Mouse (Mus musculus): Measurements from ENCODE around the gene Igsf9. TPM values are rescaled to one million over a fixed set of nuclear protein-coding genes. Genes with fewer than 3 reads are reported as not detected.
A peak's percentile ranks its signal among the peaks of the same experiment; 100 is the strongest.

The Igsf9 gene
- polyA plus RNA-seq, 1 experiment = 11.8 TPM

DNA sequence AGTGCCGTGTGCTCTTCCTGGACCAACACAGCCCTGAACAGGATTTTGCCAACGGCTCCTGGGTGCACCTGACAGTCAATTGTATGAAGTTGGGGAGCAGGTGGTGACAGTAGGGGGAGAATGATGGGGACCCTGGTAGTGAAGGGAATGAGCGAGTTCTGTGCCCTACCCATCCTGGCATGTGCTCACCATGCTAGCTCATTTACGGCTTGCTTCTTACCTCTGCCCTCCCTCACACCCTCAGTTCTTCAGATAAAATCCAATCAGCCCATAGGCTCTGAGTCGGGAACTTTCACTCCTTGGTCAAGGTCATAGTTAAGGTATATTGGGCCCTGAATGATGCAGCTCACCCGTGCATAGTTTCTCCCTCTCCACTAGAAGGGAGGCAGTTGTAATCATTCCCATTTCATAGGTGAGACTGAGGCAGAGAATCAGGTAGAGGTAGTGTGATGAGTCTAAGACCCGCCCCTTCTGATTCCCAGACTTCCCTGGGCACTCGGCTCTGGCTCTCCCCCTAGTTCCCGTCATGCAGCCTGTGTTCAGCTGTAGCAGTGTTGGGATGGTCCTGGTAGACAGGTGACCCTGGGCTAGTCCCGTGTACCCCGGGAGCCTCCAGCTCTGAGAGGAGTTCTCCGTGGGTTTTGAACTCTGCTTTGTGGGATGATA lies 8.1 kb downstream of the Igsf9 start:
- no peak for TF ChIP-seq POLR2A (IDR thresholded peaks at IDR 0.05; ENCODE audit: borderline replicate concordance, extremely low read depth, low read depth, low read length)
- no peak for TF ChIP-seq CTCF (IDR thresholded peaks at IDR 0.05; ENCODE audit: insufficient read depth, low read length)
- no peak overlapping the region for H3K4me3 ChIP-seq (replicated peaks; ENCODE audit: extremely low read depth, low read depth, low read length)
- WGBS = 56% methylated on average over 12 of the region's 12 CpGs
- H3K4me1 ChIP-seq (ENCODE audit: control insufficient read depth, insufficient read depth, low read length) = no peaks in the 10 kb centered on the region
- DNase-seq = no peak

DNA sequence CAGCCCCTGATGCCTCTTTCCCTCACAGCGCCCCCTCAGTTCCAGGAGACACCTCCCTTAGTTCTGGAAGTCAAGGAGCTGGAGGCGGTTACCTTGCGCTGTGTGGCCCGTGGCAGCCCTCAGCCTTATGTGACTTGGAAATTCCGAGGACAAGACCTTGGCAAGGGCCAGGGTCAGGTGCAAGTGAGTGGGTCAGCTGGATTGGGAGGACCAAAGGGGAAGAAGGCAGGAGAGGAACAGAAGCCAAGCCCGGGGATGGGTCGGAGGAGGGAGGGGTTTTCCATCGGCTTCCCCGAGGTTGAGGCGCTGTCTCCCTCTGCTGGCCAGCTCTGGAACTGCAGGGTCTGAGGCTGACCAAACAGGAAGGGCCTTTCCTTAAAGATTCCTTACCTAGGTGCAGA lies 8.7 kb downstream of the Igsf9 start:
- H3K4me3 ChIP-seq (replicated peaks; ENCODE audit: extremely low read depth, low read depth, low read length) = peak overlapping the region; percentile 60
- TF ChIP-seq POLR2A (IDR thresholded peaks at IDR 0.05; ENCODE audit: borderline replicate concordance, extremely low read depth, low read depth, low read length) = no peak
- peak; percentile 97 for TF ChIP-seq CTCF (IDR thresholded peaks at IDR 0.05; ENCODE audit: insufficient read depth, low read length)
- peak; percentile 97 for DNase-seq
- 4% methylated on average over 10 of the region's 10 CpGs for WGBS
- H3K4me1 ChIP-seq (ENCODE audit: control insufficient read depth, insufficient read depth, low read length) = no peaks in the 10 kb centered on the region

DNA sequence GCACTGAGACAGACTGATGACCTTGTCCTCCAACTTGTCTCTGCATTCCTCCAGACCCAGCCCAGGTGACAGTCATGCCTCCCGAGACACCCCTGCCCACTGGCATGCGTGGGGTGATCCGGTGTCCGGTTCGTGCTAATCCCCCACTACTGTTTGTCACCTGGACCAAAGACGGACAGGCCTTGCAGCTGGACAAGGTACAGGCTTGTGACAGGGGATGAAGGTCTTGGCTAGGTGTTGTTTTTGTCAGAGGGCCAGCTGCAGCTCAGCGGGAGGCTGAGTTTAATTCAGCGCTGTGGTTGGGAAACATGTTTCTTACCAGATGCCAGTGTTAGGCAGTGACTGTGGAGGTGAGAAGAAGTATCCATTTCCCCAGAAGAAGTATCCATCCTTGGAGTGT lies 10.5 kb downstream of the Igsf9 start:
- TF ChIP-seq POLR2A (IDR thresholded peaks at IDR 0.05; ENCODE audit: borderline replicate concordance, extremely low read depth, low read depth, low read length) (no peak), CTCF (IDR thresholded peaks at IDR 0.05; ENCODE audit: insufficient read depth, low read length) (no peak)
- DNase-seq = no peak
- WGBS = 92% methylated on average over 8 of the region's 8 CpGs
- H3K4me3 ChIP-seq (replicated peaks; ENCODE audit: extremely low read depth, low read depth, low read length) = no peak overlapping the region
- H3K4me1 ChIP-seq (ENCODE audit: control insufficient read depth, insufficient read depth, low read length) = no peaks in the 10 kb centered on the region

DNA sequence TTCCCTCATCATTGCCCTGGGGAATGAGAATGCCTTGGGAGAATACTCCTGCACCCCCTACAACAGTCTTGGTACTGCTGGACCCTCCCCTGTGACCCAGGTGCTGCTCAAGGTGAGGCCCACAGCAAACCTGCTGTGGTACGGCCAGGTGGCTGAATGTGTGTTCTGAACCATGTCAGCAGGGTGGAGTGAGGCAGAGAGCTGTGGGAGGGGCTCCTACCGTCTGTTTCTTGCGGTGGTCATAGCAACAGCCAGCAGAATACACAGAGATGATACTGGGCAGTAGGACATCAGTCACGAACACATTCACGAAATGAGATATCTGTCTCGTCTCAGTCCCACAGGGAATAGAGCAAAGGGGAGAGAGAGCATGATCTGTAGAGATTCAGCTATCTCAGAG lies 11.9 kb downstream of the Igsf9 start:
- Histone ChIP-seq H3K4me3 (replicated peaks; ENCODE audit: extremely low read depth, low read depth, low read length) (no peak overlapping the region), H3K4me1 (ENCODE audit: control insufficient read depth, insufficient read depth, low read length) (no peaks in the 10 kb centered on the region)
- no peak for TF ChIP-seq POLR2A (IDR thresholded peaks at IDR 0.05; ENCODE audit: borderline replicate concordance, extremely low read depth, low read depth, low read length)
- TF ChIP-seq CTCF (IDR thresholded peaks at IDR 0.05; ENCODE audit: insufficient read depth, low read length) = no peak
- DNase-seq = no peak
- 58% methylated on average over 6 of the region's 6 CpGs for WGBS

DNA sequence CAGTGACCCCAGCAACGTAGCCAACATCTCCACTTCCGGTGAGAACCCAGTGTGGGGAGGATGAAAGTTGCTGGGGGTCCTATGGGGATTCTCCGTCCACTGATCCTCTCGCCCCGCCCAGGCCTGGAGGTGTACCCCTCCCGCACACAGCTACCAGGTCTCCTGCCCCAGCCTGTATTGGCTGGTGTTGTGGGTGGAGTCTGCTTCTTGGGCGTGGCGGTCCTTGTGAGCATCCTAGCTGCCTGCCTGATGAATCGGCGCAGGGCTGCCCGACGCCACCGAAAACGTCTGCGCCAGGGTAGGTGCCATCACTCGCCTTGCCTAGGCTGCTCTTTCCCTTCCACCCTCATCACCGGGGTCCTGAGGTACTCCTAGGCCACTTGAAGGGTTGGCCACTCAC lies 14.4 kb downstream of the Igsf9 start:
- no peak for DNase-seq
- TF ChIP-seq CTCF (IDR thresholded peaks at IDR 0.05; ENCODE audit: insufficient read depth, low read length) (no peak), POLR2A (IDR thresholded peaks at IDR 0.05; ENCODE audit: borderline replicate concordance, extremely low read depth, low read depth, low read length) (no peak)
- WGBS = 86% methylated on average over 17 of the region's 17 CpGs
- Histone ChIP-seq H3K4me3 (replicated peaks; ENCODE audit: extremely low read depth, low read depth, low read length) (no peak overlapping the region), H3K4me1 (ENCODE audit: control insufficient read depth, insufficient read depth, low read length) (no peaks in the 10 kb centered on the region)

DNA sequence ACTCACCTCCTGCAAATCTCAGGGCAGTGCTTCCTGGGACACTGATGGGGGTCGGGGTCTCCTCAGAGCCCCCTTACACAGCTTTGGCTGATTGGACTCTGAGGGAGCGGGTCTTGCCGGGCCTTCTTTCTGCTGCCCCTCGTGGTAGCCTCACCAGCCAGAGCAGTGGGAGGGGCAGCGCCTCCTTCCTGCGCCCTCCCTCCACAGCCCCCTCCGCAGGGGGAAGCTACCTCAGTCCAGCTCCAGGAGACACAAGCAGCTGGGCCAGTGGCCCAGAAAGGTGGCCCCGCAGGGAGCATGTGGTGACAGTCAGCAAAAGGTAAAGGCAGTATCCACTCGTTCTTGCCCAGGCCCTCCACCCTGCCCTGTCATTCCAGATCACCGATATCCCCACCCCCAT lies 15.8 kb downstream of the Igsf9 start:
- no peak for DNase-seq
- Histone ChIP-seq H3K4me1 (ENCODE audit: control insufficient read depth, insufficient read depth, low read length) (peaks cover 5% of the 10 kb centered on the region; the same call in 1 of the 2 replicates), H3K4me3 (replicated peaks; ENCODE audit: extremely low read depth, low read depth, low read length) (no peak overlapping the region)
- WGBS = 84% methylated on average over 10 of the region's 10 CpGs
- TF ChIP-seq POLR2A (IDR thresholded peaks at IDR 0.05; ENCODE audit: borderline replicate concordance, extremely low read depth, low read depth, low read length) = no peak
- no peak for TF ChIP-seq CTCF (IDR thresholded peaks at IDR 0.05; ENCODE audit: insufficient read depth, low read length)

DNA sequence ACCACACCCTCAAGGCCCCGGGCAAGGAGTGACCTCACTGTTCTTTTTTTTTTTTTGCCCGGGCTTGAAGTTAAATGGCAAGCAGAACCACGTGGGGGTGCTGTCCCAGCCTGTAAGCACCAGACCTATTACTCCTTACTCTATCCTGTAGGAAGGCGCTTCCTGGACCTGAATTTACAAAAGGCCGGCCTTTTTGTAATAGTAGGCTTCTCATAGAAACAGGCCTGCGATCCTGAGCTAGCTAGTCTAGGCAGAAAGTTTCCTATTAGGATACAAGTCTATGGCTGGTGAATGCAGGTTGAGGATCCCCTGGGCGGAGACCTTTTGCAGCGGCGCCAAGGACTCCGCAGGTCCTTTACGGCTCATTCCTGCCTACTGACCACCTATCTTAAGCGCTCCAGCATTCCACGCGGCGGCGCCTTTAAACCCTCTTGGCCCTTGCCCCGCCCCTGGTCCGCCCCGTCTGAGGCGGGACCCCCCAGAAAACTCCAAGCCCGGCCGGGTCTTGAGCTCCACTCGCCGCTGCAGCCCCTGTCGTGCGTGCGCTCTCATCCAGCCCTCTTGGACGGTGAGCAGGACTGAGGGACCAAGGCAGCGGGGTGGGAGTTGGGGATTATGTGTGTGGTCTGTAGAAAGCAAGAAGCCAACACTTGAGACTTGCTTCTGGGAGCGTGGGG lies 18.3 kb downstream of the Igsf9 start, which contains the start of gene Tagln2:
Tagln2 (plus strand) TSS at position 283 of the 677 bp plus-strand sequence.
- Histone ChIP-seq H3K4me1 (ENCODE audit: control insufficient read depth, insufficient read depth, low read length) (peaks cover 18% of the 10 kb centered on the region), H3K4me3 (replicated peaks; ENCODE audit: extremely low read depth, low read depth, low read length) (peak within 1 kb of the TSS; percentile 90)
- WGBS = 2% methylated on average over 30 of the region's 30 CpGs
- TF ChIP-seq CTCF (IDR thresholded peaks at IDR 0.05; ENCODE audit: insufficient read depth, low read length) (no peak), POLR2A (IDR thresholded peaks at IDR 0.05; ENCODE audit: borderline replicate concordance, extremely low read depth, low read depth, low read length) (peak; percentile 99)
- peak; percentile 96 for DNase-seq

DNA sequence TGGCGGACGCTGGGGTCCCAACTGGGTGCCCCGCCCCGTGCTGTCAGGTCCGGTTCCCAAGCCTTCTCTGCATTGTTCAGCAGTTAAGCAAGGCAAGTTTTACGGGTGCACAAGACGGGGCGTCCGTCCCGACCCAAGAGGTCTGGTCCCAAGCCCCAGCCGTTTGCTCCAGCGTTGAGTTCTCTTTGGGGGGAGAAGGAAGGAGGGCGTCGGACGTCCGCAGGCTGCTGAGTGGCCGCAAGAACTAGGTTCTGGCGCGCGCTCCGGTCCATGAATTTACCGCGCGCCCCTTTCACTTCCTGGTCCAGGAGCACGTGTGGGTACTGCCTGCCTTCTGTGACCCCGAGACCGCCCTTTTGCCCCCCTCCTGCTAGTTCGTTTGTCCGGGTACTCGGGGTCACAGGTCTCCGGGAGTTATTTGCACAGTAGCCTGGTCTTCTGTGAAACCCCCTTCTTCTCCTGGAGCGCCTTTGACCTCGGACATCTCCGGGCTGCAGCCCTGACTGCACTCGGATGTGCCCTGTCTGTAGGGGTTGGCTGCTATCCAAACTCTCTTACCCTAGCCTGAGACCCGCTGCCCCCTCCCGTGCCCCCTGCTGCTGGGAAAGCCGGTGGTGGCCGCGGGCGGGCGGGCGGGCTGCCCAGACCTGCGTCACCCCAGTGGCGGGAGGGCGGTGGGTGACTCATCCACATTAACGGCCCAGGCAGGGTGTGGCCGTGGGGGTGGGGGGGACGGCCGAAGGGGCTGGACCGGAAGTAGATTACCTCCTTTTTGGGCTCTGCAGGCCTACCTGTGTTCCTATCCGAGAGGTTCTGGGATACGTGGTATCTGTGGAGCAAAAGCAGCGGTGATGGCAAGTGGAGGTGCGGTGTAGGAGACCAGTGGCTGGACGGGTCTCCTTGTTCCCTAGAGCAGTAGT lies 19.1 kb downstream of the Igsf9 start:
- TF ChIP-seq POLR2A (IDR thresholded peaks at IDR 0.05; ENCODE audit: borderline replicate concordance, extremely low read depth, low read depth, low read length) (peak; percentile 53; the same call in 1 of the 2 replicates), CTCF (IDR thresholded peaks at IDR 0.05; ENCODE audit: insufficient read depth, low read length) (no peak)

More for the DNA sequence above, 19.1 kb downstream of the Igsf9 start:
- Histone ChIP-seq H3K4me3 (replicated peaks; ENCODE audit: extremely low read depth, low read depth, low read length) (peak overlapping the region; percentile 90), H3K4me1 (ENCODE audit: control insufficient read depth, insufficient read depth, low read length) (peaks cover 21% of the 10 kb centered on the region)
- DNase-seq = peak; percentile 79
- WGBS = under 1% methylated on average over 53 of the region's 56 CpGs

All from lung, adult 2 months (tissue).